In the genomic region with DNA sequence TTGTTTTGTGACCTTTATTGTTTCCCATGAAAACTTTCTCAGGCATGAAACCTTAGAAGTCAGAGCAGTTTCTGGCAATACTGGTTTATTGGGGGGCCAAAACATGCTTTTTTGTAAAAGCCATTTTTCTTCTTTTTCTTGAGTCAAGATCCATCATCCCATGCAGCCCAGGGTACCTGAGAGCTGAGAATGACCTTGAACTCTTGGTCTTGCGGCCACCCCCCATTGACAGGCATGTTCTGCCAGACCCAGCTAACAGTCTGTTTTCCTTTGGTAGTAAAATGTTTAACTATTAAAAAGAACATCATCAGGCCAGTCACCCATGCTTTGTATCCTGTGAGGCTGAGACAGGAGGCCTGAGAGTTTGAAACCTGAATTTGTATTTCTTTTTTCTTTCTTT, we compare ENCODE assay signal across 8 mouse cellular contexts. TPM values are rescaled to one million over a fixed set of nuclear protein-coding genes. Genes with fewer than 3 reads are reported as not detected.
DNase-seq lines count a peak whose midpoint lies in the region; ATAC-seq and TF ChIP-seq lines count a peak whose summit lies in the region.

No protein-coding gene starts in this region.

- no peaks in the 10 kb centered on the region for H3K9me3 ChIP-seq in embryonic facial prominence, embryonic 15.5 days (replicated peaks)
- H3K9me3 ChIP-seq in limb, embryonic 10.5 days (replicated peaks), result no peaks in the 10 kb centered on the region
- H3K9me3 ChIP-seq in neural tube, embryonic 14.5 days (ENCODE audit: control insufficient read depth, low read length), result no peaks in the 10 kb centered on the region

- H3K36me3 ChIP-seq in liver, adult 2 months (ENCODE audit: control insufficient read depth, insufficient read depth, low read length), result no peaks in the 10 kb centered on the region
- H3K36me3 ChIP-seq in embryonic facial prominence, embryonic 15.5 days, result no peaks in the 10 kb centered on the region
- H3K36me3 ChIP-seq in limb, embryonic 10.5 days, result no peaks in the 10 kb centered on the region
- no peaks in the 10 kb centered on the region for H3K36me3 ChIP-seq in neural tube, embryonic 14.5 days (ENCODE audit: control insufficient read depth, insufficient read depth, low read length)

- no peak overlapping the region for H3K9ac ChIP-seq in liver, adult 2 months (ENCODE audit: low read depth, low read length)
- no peak overlapping the region for H3K9ac ChIP-seq in embryonic facial prominence, embryonic 15.5 days
- H3K9ac ChIP-seq in neural tube, embryonic 14.5 days (replicated peaks; ENCODE audit: low read depth, low read length), result no peak overlapping the region

- H3K27ac ChIP-seq in liver, adult 2 months (replicated peaks; ENCODE audit: insufficient read depth, low read depth, low read length), result peak overlapping the region; percentile 86
- H3K27ac ChIP-seq in embryonic facial prominence, embryonic 15.5 days (replicated peaks), result peak overlapping the region; percentile 90; the same call in 1 of the 2 replicates
- peak overlapping the region; percentile 88; the same call in 1 of the 2 replicates for H3K27ac ChIP-seq in limb, embryonic 10.5 days
- H3K27ac ChIP-seq in neural tube, embryonic 14.5 days (ENCODE audit: low read depth, low read length), result no peak overlapping the region

- peaks cover 14% of the 10 kb centered on the region for H3K4me1 ChIP-seq in liver, adult 2 months (ENCODE audit: control insufficient read depth, insufficient read depth, low read length)
- peaks cover 11% of the 10 kb centered on the region; the same call in 1 of the 2 replicates for H3K4me1 ChIP-seq in embryonic facial prominence, embryonic 15.5 days
- H3K4me1 ChIP-seq in limb, embryonic 10.5 days, result peaks cover 7% of the 10 kb centered on the region; the same call in 1 of the 2 replicates
- no peaks in the 10 kb centered on the region for H3K4me1 ChIP-seq in neural tube, embryonic 14.5 days (ENCODE audit: control insufficient read depth, insufficient read depth, low read length)

- H3K4me2 ChIP-seq in embryonic facial prominence, embryonic 15.5 days (replicated peaks), result peak overlapping the region; percentile 67
- H3K4me2 ChIP-seq in neural tube, embryonic 14.5 days (ENCODE audit: low read depth, low read length), result peak overlapping the region; percentile 69

- no peak for DNase-seq in liver, adult 2 months (ENCODE audit: extremely low read depth, low read depth, low spot score)
- DNase-seq in liver, result no peak
- no peak for DNase-seq in limb, embryonic 10.5 days (ENCODE audit: low spot score)
- DNase-seq in testis, postnatal 10 days (ENCODE audit: low spot score), result no peak
- no peak for DNase-seq in embryo, embryonic 11 days
- DNase-seq in right cerebral cortex, postnatal 36 days (ENCODE audit: low spot score in 2 of 2), result no peak

- no peak for TF ChIP-seq CTCF in liver, adult 2 months (IDR thresholded peaks at IDR 0.05; ENCODE audit: low read depth, low read length)

- WGBS in liver, adult 2 months, result 14% methylated on average over 1 of the region's 1 CpGs
- WGBS in embryonic facial prominence, embryonic 15.5 days, result 35% methylated on average over 1 of the region's 1 CpGs
- WGBS in limb, embryonic 10.5 days, result 27% methylated on average over 1 of the region's 1 CpGs
- 27% methylated on average over 1 of the region's 1 CpGs for WGBS in neural tube, embryonic 14.5 days

- H3K4me3 ChIP-seq in liver, adult 2 months (ENCODE audit: insufficient read depth, low read depth, low read length), result no peak overlapping the region
- peak overlapping the region; percentile 62 for H3K4me3 ChIP-seq in embryonic facial prominence, embryonic 15.5 days (replicated peaks)
- H3K4me3 ChIP-seq in limb, embryonic 10.5 days, result peak overlapping the region; percentile 73
- peak overlapping the region; percentile 48; the same call in 1 of the 2 replicates for H3K4me3 ChIP-seq in neural tube, embryonic 14.5 days (ENCODE audit: low read depth, low read length)

- TF ChIP-seq POLR2A in liver, adult 2 months (IDR thresholded peaks at IDR 0.05; ENCODE audit: extremely low read depth, insufficient read depth, low read length), result no peak

- H3K79me2 ChIP-seq in liver, adult 2 months (ENCODE audit: control insufficient read depth, insufficient read depth, low read length), result no peaks in the 10 kb centered on the region

- ATAC-seq in embryonic facial prominence, embryonic 15.5 days (ENCODE audit: insufficient number of reproducible peaks, low FRiP score, low TSS enrichment, low read depth), result 0 out of 2 replicates have a peak, but pooled peaks have one; percentile 7
- peak; percentile 36; the same call in 1 of the 2 replicates for ATAC-seq in neural tube, embryonic 14.5 days (ENCODE audit: low read depth)

- H3K27me3 ChIP-seq in liver, adult 2 months (ENCODE audit: control insufficient read depth, insufficient read depth, low read length), result no peaks in the 10 kb centered on the region
- H3K27me3 ChIP-seq in embryonic facial prominence, embryonic 15.5 days, result no peaks in the 10 kb centered on the region
- no peaks in the 10 kb centered on the region for H3K27me3 ChIP-seq in limb, embryonic 10.5 days (ENCODE audit: low read depth, poor library complexity, severe bottlenecking)
- H3K27me3 ChIP-seq in neural tube, embryonic 14.5 days (ENCODE audit: control insufficient read depth, insufficient read depth, low read length), result no peaks in the 10 kb centered on the region

RNA-seq across cellular contexts. Expression of a gene that starts 15.9 kb away (rescaled TPM):
- total RNA-seq in liver, adult 2 months (2014; rRNA removed), result 96.1 and 102 TPM in 2 replicates
- 12.1 and 15.1 TPM in 2 replicates for polyA plus RNA-seq in liver, adult 2 months (2012; rRNA removed)
- polyA plus RNA-seq in embryonic facial prominence, embryonic 15.5 days (2015; fragmentation: Nextera tagmentation; extraction: Ambion mirVana), result 39.8 and 40.7 TPM in 2 replicates
- polyA plus RNA-seq in limb, embryonic 10.5 days (2016; fragmentation: Nextera tagmentation; extraction: Ambion mirVana), result 32.0 and 39.5 TPM in 2 replicates
- 48.9 and 50.5 TPM in 2 replicates for polyA plus RNA-seq in neural tube, embryonic 14.5 days (2014; fragmentation: Nextera tagmentation; extraction: Ambion mirVana)
